Mouse (Mus musculus): Measurements from ENCODE around the gene Chd2.
"Not testable (repeated sequence)": the region's sequence is repeated elsewhere in the genome, so short reads cannot be mapped to it uniquely, and the experiment has no call there.

The Chd2 gene

GRCm38 (mm10) chr7:73540202-73541078, 1.2 kb downstream of the Chd2 start:
- peak; percentile 15 for DNase-seq (ENCODE audit: extremely low spot score, low spot score)

GRCm38 (mm10) chr7:73539116-73539682, 2.4 kb downstream of the Chd2 start:
- DNase-seq (ENCODE audit: extremely low spot score, low spot score) = peak; percentile 8

GRCm38 (mm10) chr7:73538424-73539079, 3.1 kb downstream of the Chd2 start:
- peak; percentile 9 for DNase-seq (ENCODE audit: extremely low spot score, low spot score)

- DNase-seq (ENCODE audit: extremely low spot score, low spot score) = peak; percentile 100
Measured at GRCm38 (mm10) chr7:73537634-73538423, 3.8 kb downstream of the Chd2 start.

- no peak for DNase-seq (ENCODE audit: extremely low spot score, low spot score)
Measured at GRCm38 (mm10) chr7:73537228-73537627, 4.4 kb downstream of the Chd2 start.

GRCm38 (mm10) chr7:73536579-73536978, 5.1 kb downstream of the Chd2 start:
- peak; percentile 11 for DNase-seq (ENCODE audit: extremely low spot score, low spot score)

- DNase-seq (ENCODE audit: extremely low spot score, low spot score) = no peak
Measured at GRCm38 (mm10) chr7:73535861-73536200, 5.8 kb downstream of the Chd2 start.

GRCm38 (mm10) chr7:73534937-73535860, 6.4 kb downstream of the Chd2 start:
- DNase-seq (ENCODE audit: extremely low spot score, low spot score) = no peak

GRCm38 (mm10) chr7:73533457-73533856, 8.2 kb downstream of the Chd2 start:
- no peak for DNase-seq (ENCODE audit: extremely low spot score, low spot score)

GRCm38 (mm10) chr7:73532916-73533315, 8.7 kb downstream of the Chd2 start:
- DNase-seq (ENCODE audit: extremely low spot score, low spot score) = no peak

GRCm38 (mm10) chr7:73532139-73532538, 9.5 kb downstream of the Chd2 start:
- DNase-seq (ENCODE audit: extremely low spot score, low spot score) = no peak

- DNase-seq (ENCODE audit: extremely low spot score, low spot score) = no peak
Measured at GRCm38 (mm10) chr7:73531506-73532093, 10.0 kb downstream of the Chd2 start.

- DNase-seq (ENCODE audit: extremely low spot score, low spot score) = no peak
Measured at GRCm38 (mm10) chr7:73530846-73531245, 10.8 kb downstream of the Chd2 start.

GRCm38 (mm10) chr7:73530164-73530563, 11.5 kb downstream of the Chd2 start:
- no peak for DNase-seq (ENCODE audit: extremely low spot score, low spot score)

GRCm38 (mm10) chr7:73529261-73529660, 12.4 kb downstream of the Chd2 start:
- DNase-seq (ENCODE audit: extremely low spot score, low spot score) = no peak

- DNase-seq (ENCODE audit: extremely low spot score, low spot score) = not testable (repeated sequence)
Measured at GRCm38 (mm10) chr7:73528377-73528894, 13.2 kb downstream of the Chd2 start.

GRCm38 (mm10) chr7:73527225-73527624, 14.4 kb downstream of the Chd2 start:
- no peak for DNase-seq (ENCODE audit: extremely low spot score, low spot score)

GRCm38 (mm10) chr7:73524454-73524952, 17.1 kb downstream of the Chd2 start:
- peak; percentile 18 for DNase-seq (ENCODE audit: extremely low spot score, low spot score)

GRCm38 (mm10) chr7:73523608-73524259, 17.9 kb downstream of the Chd2 start:
- DNase-seq (ENCODE audit: extremely low spot score, low spot score) = peak; percentile 11
